Mouse (Mus musculus) hindbrain, embryonic 16.5 days (tissue): Measurements from ENCODE around the gene Arhgef6. TPM values are rescaled to one million over a fixed set of nuclear protein-coding genes. Genes with fewer than 3 reads are reported as not detected.

Source experiments
- ATAC-seq: fragments of 200-750 bp; cut with Nextera tagmentation; 2 replicates; pipeline ENCODE4 v1.8.0; 2017; ENCODE audit warnings: moderate TSS enrichment, moderate library complexity
- H3K27ac ChIP-seq: fragments of 300-500 bp; sonication (generic); 2 replicates; pipeline ENCODE4 v1.5.1; 2014; ENCODE audit warnings: low read depth, mild to moderate bottlenecking, control low read depth, low read length, moderate library complexity
- H3K27me3 ChIP-seq: fragments of 300-500 bp; sonication (generic); replicated peaks from 2 replicates; pipeline ENCODE4 v1.6.1; 2014; ENCODE audit warnings: low read length; ENCODE audit not compliant: control insufficient read depth, insufficient read depth
- H3K36me3 ChIP-seq: fragments of 300-500 bp; sonication (generic); 2 replicates; pipeline ENCODE4 v1.6.1; 2014; ENCODE audit warnings: mild to moderate bottlenecking, low read length, moderate library complexity, mixed read lengths; ENCODE audit not compliant: control insufficient read depth, insufficient read depth
- H3K4me1 ChIP-seq: fragments of 300-500 bp; sonication (generic); 2 replicates; pipeline ENCODE4 v1.6.1; 2014; ENCODE audit warnings: low read depth, low read length; ENCODE audit not compliant: control insufficient read depth, insufficient read depth
- H3K4me2 ChIP-seq: fragments of 300-500 bp; sonication (generic); 2 replicates; pipeline ENCODE4 v1.6.1; 2014; ENCODE audit warnings: mild to moderate bottlenecking, low read length, control low read depth, moderate library complexity
- H3K4me3 ChIP-seq: fragments of 300-500 bp; sonication (generic); 2 replicates; pipeline ENCODE4 v1.5.1; 2014; ENCODE audit warnings: mild to moderate bottlenecking, low read length, control low read depth, moderate library complexity
- H3K9ac ChIP-seq: fragments of 300-500 bp; sonication (generic); 2 replicates; pipeline ENCODE4 v1.6.1; 2014; ENCODE audit warnings: low read depth, mild to moderate bottlenecking, control low read depth, low read length, moderate library complexity
- H3K9me3 ChIP-seq: fragments of 300-500 bp; sonication (generic); 2 replicates; pipeline ENCODE4 v1.6.1; 2014; ENCODE audit warnings: mild to moderate bottlenecking, low read length, moderate library complexity; ENCODE audit not compliant: control insufficient read depth
- WGBS: fragments of 180-500 bp; shearing (Covaris S2); extraction: QIAGEN DNeasy Blood & Tissue Kit; methylation state at CpG from one replicate; pipeline ENCODE4 v1.1.7; 2014; 5-methylcytosine and 5-hydroxymethylcytosine counted together
- polyA plus RNA-seq: library from polyadenylated mRNA; unstranded; fragments of >200 nt; fragmentation: Nextera tagmentation; extraction: Ambion mirVana; gene quantifications from 2 replicates; pipeline ENCODE4 v1.2.1, GENCODE M21; 2015

Arhgef6 gene
- polyA plus RNA-seq, 1 experiment from 2014 or later = 6.5 TPM

- no peak for ATAC-seq
- H3K4me1 ChIP-seq = no peaks in the 10 kb centered on the region
- 87% methylated on average over 3 of the region's 3 CpGs for WGBS
These were observed 155.2 kb downstream of the Arhgef6 start for GRCm38 (mm10) chrX:57183359-57183758.

GRCm38 (mm10) chrX:57182470-57182869 lies 156.1 kb downstream of the Arhgef6 start:
- Histone ChIP-seq H3K27ac (no peak overlapping the region), H3K27me3 (no peaks in the 10 kb centered on the region), H3K4me2 (no peak overlapping the region), H3K4me1 (no peaks in the 10 kb centered on the region), H3K9ac (no peak overlapping the region), H3K9me3 (no peaks in the 10 kb centered on the region), H3K4me3 (no peak overlapping the region), H3K36me3 (no peaks in the 10 kb centered on the region)
- WGBS = 88% methylated on average over 2 of the region's 2 CpGs
- ATAC-seq = no peak

More at GRCm38 (mm10) chrX:57183359-57183758, 155.2 kb downstream of the Arhgef6 start:
- Histone ChIP-seq H3K9me3 (no peaks in the 10 kb centered on the region), H3K4me3 (no peak overlapping the region), H3K9ac (no peak overlapping the region), H3K27ac (no peak overlapping the region), H3K36me3 (no peaks in the 10 kb centered on the region), H3K4me2 (no peak overlapping the region), H3K27me3 (no peaks in the 10 kb centered on the region)

Other genes starting within 250 kb of the Arhgef6 start
- 0.13 TPM in 1 of 2 replicates, not detected in the other for gene Cd40lg, start 126.6 kb downstream of the Arhgef6 start, polyA plus RNA-seq
- 133 and 145 TPM in 2 replicates for gene Rbmx, start 54.3 kb upstream of the Arhgef6 start, polyA plus RNA-seq
- not detected in 2 replicates for gene Gm364, start 70.4 kb upstream of the Arhgef6 start, polyA plus RNA-seq
- gene Gpr101, start 165.0 kb upstream of the Arhgef6 start, polyA plus RNA-seq = 0.66 and 0.83 TPM in 2 replicates